Mouse (Mus musculus) embryonic facial prominence, embryonic 15.5 days (tissue): ENCODE data around the gene Kif1c. TPM values are rescaled to one million over a fixed set of nuclear protein-coding genes. Genes with fewer than 3 reads are reported as not detected.

Source experiments
- ATAC-seq: fragments of 200-750 bp; cut with Nextera tagmentation; 2 replicates; pipeline ENCODE4 v1.8.0; 2017; ENCODE audit warnings: low read depth, moderate TSS enrichment; ENCODE audit not compliant: insufficient number of reproducible peaks, low FRiP score, low TSS enrichment
- H3K27ac ChIP-seq: fragments of 300-500 bp; sonication (generic); replicated peaks from 2 replicates; pipeline ENCODE4 v1.5.1; 2015; ENCODE audit warnings: mild to moderate bottlenecking, inconsistent platforms
- H3K27me3 ChIP-seq: fragments of 300-500 bp; sonication (generic); 2 replicates; pipeline ENCODE4 v1.6.1; 2015; ENCODE audit warnings: inconsistent platforms
- H3K36me3 ChIP-seq: fragments of 300-500 bp; sonication (generic); 2 replicates; pipeline ENCODE4 v1.6.1; 2015; ENCODE audit warnings: mild to moderate bottlenecking, inconsistent platforms
- H3K4me1 ChIP-seq: fragments of 300-500 bp; sonication (generic); 2 replicates; pipeline ENCODE4 v1.6.1; 2015; ENCODE audit warnings: inconsistent platforms
- H3K4me2 ChIP-seq: fragments of 300-500 bp; sonication (generic); replicated peaks from 2 replicates; pipeline ENCODE4 v1.6.1; 2015; ENCODE audit warnings: mild to moderate bottlenecking, inconsistent platforms
- H3K4me3 ChIP-seq: fragments of 300-500 bp; sonication (generic); replicated peaks from 2 replicates; pipeline ENCODE4 v1.5.1; 2015; ENCODE audit warnings: mild to moderate bottlenecking, inconsistent platforms
- H3K9ac ChIP-seq: fragments of 300-500 bp; sonication (generic); 2 replicates; pipeline ENCODE4 v1.6.1; 2015; ENCODE audit warnings: inconsistent platforms
- H3K9me3 ChIP-seq: fragments of 300-500 bp; sonication (generic); replicated peaks from 2 replicates; pipeline ENCODE4 v1.6.1; 2016; ENCODE audit warnings: inconsistent platforms
- whole genome bisulfite sequencing: fragments of 180-500 bp; shearing (Covaris S2); methylation state at CpG from one replicate; pipeline ENCODE4 v1.1.7; 2015; 5-methylcytosine and 5-hydroxymethylcytosine counted together
- polyA plus RNA-seq: library from polyadenylated mRNA; unstranded; fragments of >200 nt; fragmentation: Nextera tagmentation; extraction: Ambion mirVana; gene quantifications from 2 replicates; pipeline ENCODE4 v1.2.1, GENCODE M21; 2015

Kif1c gene
- polyA plus RNA-seq, 1 experiment from 2014 or later: 4.7 TPM

DNA sequence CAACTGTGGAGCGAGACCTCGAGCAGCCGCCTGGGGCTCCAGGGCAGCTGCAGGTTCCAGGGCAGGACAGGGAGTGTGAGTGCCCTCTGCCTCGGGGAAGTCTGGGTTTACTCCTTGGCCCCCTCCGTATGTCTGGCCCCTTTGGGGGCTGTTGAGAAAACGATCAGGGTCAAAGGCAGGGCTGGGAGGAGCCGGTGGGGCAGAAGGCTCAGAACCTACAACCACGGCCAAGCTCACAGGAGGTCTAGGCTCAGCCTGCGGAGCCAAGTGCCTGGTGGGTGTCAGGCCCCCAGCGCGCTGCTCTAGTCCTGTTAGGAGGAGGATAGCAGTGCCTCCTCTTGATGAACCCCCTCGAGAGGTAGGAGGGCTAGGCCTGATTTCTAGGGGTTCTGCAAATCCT is 19.2 kb upstream of the Kif1c start:
- H3K9ac ChIP-seq: no peak overlapping the region
- 65% methylated on average over 12 of the region's 12 CpGs for WGBS
- H3K4me2 ChIP-seq: no peak overlapping the region
- H3K9me3 ChIP-seq: no peaks in the 10 kb centered on the region
- H3K4me3 ChIP-seq: no peak overlapping the region
- peaks cover 69% of the 10 kb centered on the region for H3K36me3 ChIP-seq
- H3K27ac ChIP-seq: no peak overlapping the region
- no peaks in the 10 kb centered on the region for H3K27me3 ChIP-seq
- ATAC-seq: no peak
- peaks cover 5% of the 10 kb centered on the region; the same call in 1 of the 2 replicates for H3K4me1 ChIP-seq

DNA sequence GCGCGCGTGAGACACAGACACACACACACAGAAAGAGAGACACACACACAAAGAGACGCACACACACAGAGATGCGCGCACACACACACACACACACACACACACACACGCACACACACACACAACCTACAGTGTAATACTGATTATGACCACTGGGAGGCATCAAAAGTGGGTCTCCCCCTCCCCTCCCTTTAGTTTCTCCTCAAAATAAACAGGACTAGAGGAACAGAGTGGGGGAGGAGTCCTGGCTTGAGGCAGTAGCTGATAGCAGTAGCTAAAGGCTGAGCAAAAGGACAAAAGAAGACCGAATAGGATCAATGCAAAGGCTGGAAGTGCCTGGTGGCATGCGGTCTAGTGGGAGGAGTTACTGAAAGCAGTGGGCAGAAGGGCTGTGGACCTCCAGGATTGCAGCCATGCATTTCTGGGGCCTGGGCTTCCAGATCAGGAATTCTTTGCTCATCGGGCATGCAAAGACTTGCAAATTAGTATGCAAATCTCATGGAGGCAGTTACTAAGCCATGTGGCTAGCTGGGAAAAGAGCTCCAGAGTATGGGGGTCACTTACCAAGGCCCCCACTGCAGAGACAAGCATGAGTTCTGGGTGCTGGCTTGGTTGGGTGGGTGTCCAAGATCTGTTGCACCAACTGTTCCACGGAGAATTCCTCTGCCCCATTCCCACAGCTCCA is 18.3 kb upstream of the Kif1c start:
- no peaks in the 10 kb centered on the region for H3K9me3 ChIP-seq
- H3K36me3 ChIP-seq: peaks cover 65% of the 10 kb centered on the region
- 19% methylated on average over 9 of the region's 11 CpGs for WGBS
- H3K9ac ChIP-seq: no peak overlapping the region
- no peaks in the 10 kb centered on the region for H3K27me3 ChIP-seq
- H3K4me1 ChIP-seq: peaks cover 14% of the 10 kb centered on the region
- no peak overlapping the region for H3K27ac ChIP-seq
- no peak overlapping the region for H3K4me3 ChIP-seq
- no peak for ATAC-seq
- no peak overlapping the region for H3K4me2 ChIP-seq

DNA sequence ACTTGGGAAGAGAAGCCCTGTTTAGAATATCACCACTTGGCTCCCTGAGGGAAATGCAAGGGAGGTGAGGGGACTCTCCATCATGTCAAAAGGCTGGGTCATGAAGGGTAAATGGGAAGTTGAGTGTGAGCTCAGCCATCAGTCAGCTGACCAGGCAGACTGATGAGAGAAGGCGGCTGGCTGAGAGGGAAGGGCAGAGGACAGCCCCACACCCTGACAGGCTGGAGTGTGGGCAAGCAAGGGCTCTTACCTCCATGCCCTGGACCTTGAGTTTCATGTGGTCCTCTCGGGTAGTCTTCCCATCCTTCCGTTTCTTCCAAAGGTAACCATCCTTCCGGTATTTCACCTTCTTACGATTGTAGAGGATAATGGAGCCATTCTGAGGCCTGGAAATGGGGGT is 16.7 kb upstream of the Kif1c start:
- Histone ChIP-seq H3K9me3 (no peaks in the 10 kb centered on the region), H3K27ac (no peak overlapping the region), H3K9ac (no peak overlapping the region), H3K4me1 (peaks cover 24% of the 10 kb centered on the region), H3K36me3 (peaks cover 58% of the 10 kb centered on the region), H3K4me3 (no peak overlapping the region), H3K4me2 (no peak overlapping the region), H3K27me3 (no peaks in the 10 kb centered on the region)
- WGBS: 86% methylated on average over 5 of the region's 5 CpGs
- ATAC-seq: no peak

DNA sequence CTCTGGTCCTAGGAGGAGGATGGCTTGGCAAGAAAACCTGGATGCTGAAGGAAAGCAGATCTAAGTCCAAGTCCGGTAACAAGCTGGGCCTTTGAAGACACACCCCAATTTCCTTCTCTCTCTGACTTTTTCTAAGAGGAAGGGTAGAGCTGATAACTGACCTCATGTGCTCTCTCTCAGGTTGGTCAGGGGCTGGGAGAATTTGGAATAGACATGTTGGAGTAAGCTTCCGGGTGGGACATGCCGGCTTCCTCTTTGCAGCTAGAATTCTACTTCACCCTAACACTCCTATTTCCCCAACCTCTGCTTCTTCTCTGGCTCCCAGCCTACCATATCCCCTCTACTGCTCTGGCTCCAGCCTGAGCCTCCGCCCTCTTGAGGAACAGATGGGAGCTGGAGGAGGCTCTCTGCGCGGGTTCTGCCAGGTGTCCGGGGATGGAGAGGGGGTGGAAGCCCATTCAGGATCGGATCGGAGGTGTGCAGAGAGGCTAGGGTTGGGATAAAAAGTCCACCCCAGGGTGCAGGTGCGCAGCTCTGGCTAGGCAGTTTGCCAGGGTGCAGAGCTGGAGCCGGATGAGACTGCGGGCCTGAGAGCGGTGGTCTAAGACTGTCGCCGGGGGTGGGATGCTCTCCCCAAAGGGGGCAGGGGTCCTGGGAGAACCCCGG is 13.3 kb upstream of the Kif1c start:
- Histone ChIP-seq H3K4me3 (peak overlapping the region; percentile 89), H3K4me2 (peak overlapping the region; percentile 80), H3K27me3 (no peaks in the 10 kb centered on the region), H3K36me3 (peaks cover 36% of the 10 kb centered on the region), H3K27ac (peak overlapping the region; percentile 91), H3K4me1 (peaks cover 29% of the 10 kb centered on the region), H3K9ac (peak overlapping the region; percentile 59), H3K9me3 (no peaks in the 10 kb centered on the region)
- peak; percentile 35; the same call in 1 of the 2 replicates for ATAC-seq
- WGBS: 2% methylated on average over 16 of the region's 16 CpGs

DNA sequence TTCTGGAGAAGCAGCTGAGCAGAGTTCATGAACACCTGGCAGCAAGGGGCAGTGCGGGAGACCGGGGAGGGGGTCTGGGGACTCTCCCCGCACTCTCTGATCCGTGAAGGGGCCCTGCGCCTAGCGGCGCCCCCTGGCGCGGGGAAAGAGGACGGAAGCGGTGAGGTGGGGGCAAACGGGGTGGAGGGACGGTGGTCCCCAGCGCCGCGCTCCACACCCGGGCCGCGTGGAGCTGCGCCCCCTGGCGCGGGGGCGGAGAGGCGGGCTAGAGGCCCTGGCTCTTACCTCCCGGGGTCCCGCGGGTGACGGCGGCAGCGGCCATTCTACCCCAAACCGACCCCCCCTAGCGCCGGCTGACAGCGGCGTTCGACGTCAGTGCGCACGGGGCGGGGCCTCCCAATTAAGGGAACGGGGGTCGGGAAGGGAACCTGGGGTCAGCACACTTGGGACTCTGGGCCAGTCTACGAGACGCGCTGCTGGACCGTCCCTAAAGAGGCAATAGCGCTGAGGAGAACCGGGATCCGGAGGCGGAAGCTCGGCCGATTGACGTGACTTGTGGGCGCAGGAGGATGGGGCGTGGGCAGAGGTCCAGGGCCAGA is 12.6 kb upstream of the Kif1c start, which contains the start of gene Camta2:
TSS of gene Camta2 (minus strand) at position 505 of the 599 bp plus-strand sequence.
- Histone ChIP-seq H3K27ac (peak within 1 kb of the TSS; percentile 91), H3K4me2 (peak within 1 kb of the TSS; percentile 80), H3K36me3 (peaks cover 30% of the 10 kb centered on the region), H3K9me3 (no peaks in the 10 kb centered on the region), H3K27me3 (no peaks in the 10 kb centered on the region), H3K4me1 (peaks cover 26% of the 10 kb centered on the region), H3K9ac (peak within 1 kb of the TSS; percentile 59), H3K4me3 (peak within 1 kb of the TSS; percentile 89)
- ATAC-seq: peak; percentile 88
- WGBS: under 1% methylated on average over 52 of the region's 55 CpGs

DNA sequence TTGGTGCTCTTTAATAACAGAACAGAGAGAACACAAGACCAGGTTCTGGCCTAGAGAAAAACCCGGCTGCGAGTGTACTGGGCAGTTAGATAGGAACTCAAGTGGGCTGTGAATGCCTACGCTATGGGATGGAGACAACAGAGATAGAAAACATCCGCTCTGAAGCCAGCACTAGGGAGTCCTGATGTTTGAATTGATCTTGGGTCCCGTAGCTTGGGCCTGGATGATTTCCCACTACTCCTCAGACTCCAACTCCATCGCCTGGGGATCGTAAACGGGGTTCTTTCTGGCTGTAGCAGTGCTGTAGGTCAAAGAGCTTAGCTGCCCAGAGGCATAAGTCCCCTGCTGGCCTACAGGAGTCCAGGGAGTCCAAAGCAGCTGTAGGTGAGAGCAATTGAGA is 12.0 kb upstream of the Kif1c start:
- WGBS: 12% methylated on average over 8 of the region's 8 CpGs
- Histone ChIP-seq H3K9ac (peak overlapping the region; percentile 59), H3K4me3 (peak overlapping the region; percentile 89), H3K27me3 (no peaks in the 10 kb centered on the region), H3K27ac (peak overlapping the region; percentile 91), H3K4me2 (peak overlapping the region; percentile 80), H3K9me3 (no peaks in the 10 kb centered on the region), H3K4me1 (peaks cover 26% of the 10 kb centered on the region), H3K36me3 (peaks cover 23% of the 10 kb centered on the region)
- no peak for ATAC-seq

DNA sequence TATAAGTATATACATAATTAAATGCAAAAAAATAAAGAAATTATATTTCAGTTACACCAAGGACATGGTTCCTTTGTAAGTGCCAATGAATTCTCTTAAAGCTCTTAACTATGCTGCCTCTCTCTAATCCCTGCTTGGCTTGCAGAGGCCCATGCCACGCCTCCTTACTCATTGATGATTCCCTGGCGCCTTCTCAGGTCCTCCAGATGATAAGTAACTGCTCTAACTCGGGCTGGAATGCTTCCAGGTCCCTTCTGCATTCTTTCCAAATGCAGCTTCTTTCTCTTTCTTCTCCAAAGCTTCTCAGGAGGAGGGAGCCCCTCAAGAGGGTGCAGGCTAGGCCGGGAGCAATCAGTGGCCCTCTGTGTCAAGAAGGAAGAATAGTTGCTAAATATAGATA is 10.8 kb upstream of the Kif1c start:
- no peaks in the 10 kb centered on the region for H3K27me3 ChIP-seq
- no peak for ATAC-seq
- whole genome bisulfite sequencing: 45% methylated on average over 4 of the region's 4 CpGs
- no peaks in the 10 kb centered on the region for H3K9me3 ChIP-seq
- peaks cover 11% of the 10 kb centered on the region for H3K36me3 ChIP-seq
- H3K4me3 ChIP-seq: no peak overlapping the region
- H3K9ac ChIP-seq: no peak overlapping the region
- no peak overlapping the region for H3K4me2 ChIP-seq
- H3K27ac ChIP-seq: no peak overlapping the region
- peaks cover 26% of the 10 kb centered on the region for H3K4me1 ChIP-seq

DNA sequence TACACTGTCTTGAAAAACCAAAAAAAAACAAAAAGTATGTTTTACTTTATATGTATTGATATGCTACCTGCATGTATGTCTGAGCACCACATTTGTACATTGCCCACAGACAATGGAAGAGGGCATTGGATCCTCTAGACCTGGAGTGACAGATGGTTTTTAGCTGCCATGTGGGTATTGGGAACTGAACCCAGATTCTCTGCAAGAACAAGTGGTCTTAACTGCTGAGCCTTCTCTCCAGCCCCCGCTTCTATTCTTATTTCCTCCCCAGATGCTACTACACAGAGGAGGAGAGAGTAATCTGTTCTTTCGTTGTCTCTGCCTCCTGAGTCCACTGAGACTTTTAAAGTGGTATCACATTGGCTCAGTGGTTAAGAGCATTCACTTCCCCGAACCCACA is 6.8 kb upstream of the Kif1c start:
- WGBS: 62% methylated on average over 3 of the region's 3 CpGs

DNA sequence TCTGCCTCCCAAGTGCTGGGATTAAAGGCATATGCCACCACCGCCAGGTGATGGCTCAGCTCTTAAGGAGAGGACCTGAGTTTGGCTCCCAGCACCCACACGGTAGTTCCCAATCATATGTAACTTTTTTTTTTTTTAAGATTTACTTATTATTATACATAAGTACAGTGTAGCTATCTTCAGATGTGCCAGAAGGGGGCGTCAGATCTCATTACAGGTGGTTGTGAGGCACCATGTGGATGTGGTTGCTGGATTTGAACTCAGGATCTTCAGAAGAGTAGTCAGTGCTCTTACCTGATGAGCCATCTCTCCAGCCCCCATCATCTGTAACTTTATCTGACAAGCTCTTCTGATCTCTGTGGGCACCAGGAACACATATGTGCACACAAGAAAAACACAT is 3.0 kb upstream of the Kif1c start:
- peaks cover 16% of the 10 kb centered on the region for H3K4me1 ChIP-seq
- no peak overlapping the region for H3K4me2 ChIP-seq
- H3K27ac ChIP-seq: no peak overlapping the region
- no peak overlapping the region for H3K9ac ChIP-seq
- no peaks in the 10 kb centered on the region for H3K9me3 ChIP-seq
- ATAC-seq: no peak
- WGBS: 62% methylated on average over 3 of the region's 3 CpGs
- no peak overlapping the region for H3K4me3 ChIP-seq
- no peaks in the 10 kb centered on the region for H3K27me3 ChIP-seq
- no peaks in the 10 kb centered on the region for H3K36me3 ChIP-seq

More for the DNA sequence above, 6.8 kb upstream of the Kif1c start:
- ATAC-seq: no peak
- H3K4me2 ChIP-seq: no peak overlapping the region
- H3K9me3 ChIP-seq: no peaks in the 10 kb centered on the region
- no peaks in the 10 kb centered on the region for H3K27me3 ChIP-seq
- no peaks in the 10 kb centered on the region for H3K36me3 ChIP-seq
- no peak overlapping the region for H3K9ac ChIP-seq
- no peak overlapping the region for H3K4me3 ChIP-seq
- H3K4me1 ChIP-seq: peaks cover 8% of the 10 kb centered on the region
- no peak overlapping the region for H3K27ac ChIP-seq

DNA sequence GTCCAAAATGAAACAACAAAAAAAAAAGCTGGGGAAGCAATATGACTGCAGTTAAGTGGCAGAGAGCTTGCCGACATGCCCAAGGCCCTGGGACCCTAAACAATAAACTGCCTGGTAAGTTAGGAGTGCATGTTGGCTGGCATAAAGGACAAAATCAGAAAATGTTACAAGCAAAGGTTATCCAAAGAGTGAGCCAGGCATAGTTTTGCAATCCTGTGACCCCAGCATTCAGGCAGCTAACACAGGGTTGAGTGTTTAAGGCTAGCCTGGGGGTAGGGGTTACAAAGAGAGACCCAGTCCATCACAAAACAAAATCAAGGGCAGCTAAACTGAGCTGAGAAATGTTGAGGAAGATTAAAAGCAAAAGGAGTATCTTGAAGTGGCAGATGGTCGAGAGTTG is 1.3 kb upstream of the Kif1c start:
- Histone ChIP-seq H3K36me3 (peaks cover 11% of the 10 kb centered on the region), H3K4me3 (no peak overlapping the region), H3K9me3 (no peaks in the 10 kb centered on the region), H3K4me2 (no peak overlapping the region), H3K27ac (no peak overlapping the region), H3K9ac (no peak overlapping the region), H3K4me1 (peaks cover 27% of the 10 kb centered on the region), H3K27me3 (no peaks in the 10 kb centered on the region)
- 68% methylated on average over 2 of the region's 2 CpGs for WGBS
- ATAC-seq: no peak

DNA sequence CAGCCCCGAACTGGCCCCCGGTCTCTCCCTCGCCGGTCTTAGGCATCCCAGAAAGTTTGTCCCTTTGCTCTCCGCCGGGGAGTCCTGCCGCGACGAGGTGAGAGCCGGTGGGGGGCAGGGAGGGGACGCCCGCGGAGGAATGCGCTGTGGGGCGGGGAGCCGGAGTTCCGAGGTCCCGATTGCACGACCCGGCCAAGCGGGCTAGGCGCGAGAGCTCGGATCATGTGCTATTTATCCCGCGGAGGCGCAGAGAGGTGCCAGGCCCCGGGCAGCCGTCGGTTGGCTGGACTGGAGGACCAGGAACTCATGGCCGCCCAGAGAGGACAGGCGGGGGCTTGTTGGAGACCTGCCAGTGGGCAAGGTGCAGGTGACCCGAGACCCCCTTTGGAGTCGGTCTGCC is 265 bp downstream of the Kif1c start:
- ATAC-seq: peak; percentile 40
- no peaks in the 10 kb centered on the region for H3K9me3 ChIP-seq
- H3K9ac ChIP-seq: peak overlapping the region; percentile 98
- peak overlapping the region; percentile 98 for H3K27ac ChIP-seq
- H3K4me3 ChIP-seq: peak overlapping the region; percentile 97
- peaks cover 27% of the 10 kb centered on the region for H3K4me1 ChIP-seq
- H3K4me2 ChIP-seq: peak overlapping the region; percentile 81
- H3K27me3 ChIP-seq: no peaks in the 10 kb centered on the region
- WGBS: 0% methylated on average over 34 of the region's 34 CpGs
- peaks cover 27% of the 10 kb centered on the region for H3K36me3 ChIP-seq
